Mouse (Mus musculus) MEL (cell line): ENCODE results near the gene Btbd3.

Experiments used
- CTCF ChIP-seq, 3 experiments: IDR thresholded peaks in 2 of 3; conservative IDR thresholded peaks in 1 of 3; 2 replicates each; pipeline ENCODE4 v1.5.1; 2011 to 2012; ENCODE audit warnings: low read length in 3 of 3, low read depth in 2 of 3, mild to moderate bottlenecking in 2 of 3, improper control_type of control experiment in 1 of 3, inconsistent platforms in 1 of 3, mixed read lengths in 1 of 3, moderate library complexity in 1 of 3; ENCODE audit not compliant: control insufficient read depth in 1 of 3, insufficient read depth in 1 of 3, poor library complexity in 1 of 3, severe bottlenecking in 1 of 3
- POLR2A ChIP-seq, 2 experiments: IDR thresholded peaks; 2 replicates each; pipeline ENCODE4 v1.6.1; 2011 to 2012; ENCODE audit warnings: low read length in 2 of 2, mild to moderate bottlenecking in 2 of 2, control low read depth in 1 of 2, improper control_type of control experiment in 1 of 2, low read depth in 1 of 2, moderate library complexity in 1 of 2; ENCODE audit not compliant: control insufficient read depth in 1 of 2, insufficient read depth in 1 of 2, poor library complexity in 1 of 2

DNA sequence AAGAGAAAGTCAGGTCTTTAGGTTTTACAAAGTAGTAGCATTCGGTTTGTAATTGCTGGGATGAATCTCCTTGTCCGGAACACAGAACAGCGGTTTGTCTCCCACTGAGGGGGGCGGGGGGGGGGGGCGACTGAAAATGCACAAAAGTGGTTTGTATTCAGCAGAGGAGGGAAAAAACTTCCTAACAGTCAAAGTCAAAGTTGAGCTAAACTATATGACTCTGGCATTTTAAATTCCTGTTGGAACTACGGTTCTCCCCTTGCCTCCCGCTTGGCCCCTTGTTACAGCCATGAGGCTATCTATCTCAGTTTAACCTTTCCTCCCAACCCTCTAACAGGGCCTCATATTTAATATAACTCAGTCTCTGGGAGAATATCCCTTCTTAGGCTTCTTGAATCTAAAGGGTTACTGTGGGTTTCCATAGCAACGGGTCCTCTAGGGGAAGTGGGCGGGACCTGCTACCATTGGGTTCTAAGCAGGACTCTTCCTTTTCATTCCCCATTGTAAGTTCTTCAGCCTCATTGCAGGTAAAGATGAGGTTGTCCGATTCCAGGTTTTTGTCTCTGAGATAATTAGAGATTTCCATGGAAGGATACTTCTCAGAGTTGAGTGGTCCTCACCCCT lies 1.4 kb downstream of the Btbd3 start:
- TF ChIP-seq CTCF (IDR thresholded peaks at IDR 0.05 in 2 of 3, conservative IDR thresholded peaks at IDR 0.05 in 1 of 3; ENCODE audit: control insufficient read depth in 1 of 3, insufficient read depth in 1 of 3, low read depth in 2 of 3, low read length in 3 of 3, poor library complexity in 1 of 3, severe bottlenecking in 1 of 3): no peak
- no peak for TF ChIP-seq POLR2A (IDR thresholded peaks at IDR 0.05; ENCODE audit: control insufficient read depth in 1 of 2, insufficient read depth in 1 of 2, low read depth in 1 of 2, low read length in 2 of 2, poor library complexity in 1 of 2)
